Mouse (Mus musculus) embryonic fibroblast, embryonic 13.5 days (primary cell): ENCODE data around the gene Tmem143.

ENCODE experiments used
- CTCF ChIP-seq: IDR thresholded peaks from 2 replicates; pipeline ENCODE4 v1.5.1; 2011; ENCODE audit warnings: mild to moderate bottlenecking, control low read depth, low read length, moderate library complexity, borderline replicate concordance; ENCODE audit not compliant: insufficient read depth
- POLR2A ChIP-seq: IDR thresholded peaks from 2 replicates; pipeline ENCODE4 v1.6.1; 2011; ENCODE audit warnings: low read depth, mild to moderate bottlenecking, control low read depth, low read length, moderate library complexity

- TF ChIP-seq CTCF (no peak), POLR2A (peak; percentile 31)
Measured at GRCm38 (mm10) chr7:45870282-45871058, 26.3 kb upstream of the Tmem143 start.
